Mouse (Mus musculus) c-Kit-positive CD71-positive TER-119-negative erythroid progenitor cells, embryonic 14.5 days (primary cell): ENCODE measurements around the gene Cypt2.
"Not testable (repeated sequence)": the region's sequence is repeated elsewhere in the genome, so short reads cannot be mapped to it uniquely, and the experiment has no call there.

Experiments used
- DNase-seq: peaks from one replicate; pipeline ENCODE4 v3.0.0-alpha.2; 2013; ENCODE audit warnings: low read depth

Cypt2 gene

DNA sequence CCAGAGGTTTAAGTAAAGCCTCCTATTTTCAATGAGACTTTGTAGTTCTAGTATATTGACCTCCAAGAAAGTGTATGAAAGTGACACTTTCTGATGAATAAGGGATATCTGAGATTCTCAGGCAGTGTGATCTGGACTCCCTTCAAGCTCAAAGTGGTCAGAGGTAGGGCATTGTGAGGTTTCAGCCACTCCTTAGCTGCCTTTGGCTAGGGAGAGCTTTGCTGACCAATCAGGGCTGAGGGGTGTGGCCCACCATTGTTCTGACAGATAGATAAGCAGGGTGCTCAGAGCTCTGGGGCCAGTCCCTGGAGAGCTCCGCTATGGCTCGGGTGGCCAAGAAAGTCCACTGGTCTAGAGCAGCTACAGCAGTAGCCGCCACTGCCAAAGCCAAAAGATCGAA, at the start of gene Cypt2:
Gene Cypt2 (plus strand): TSS at position 301 of the 400 bp plus-strand sequence.
- not testable (repeated sequence) for DNase-seq

DNA sequence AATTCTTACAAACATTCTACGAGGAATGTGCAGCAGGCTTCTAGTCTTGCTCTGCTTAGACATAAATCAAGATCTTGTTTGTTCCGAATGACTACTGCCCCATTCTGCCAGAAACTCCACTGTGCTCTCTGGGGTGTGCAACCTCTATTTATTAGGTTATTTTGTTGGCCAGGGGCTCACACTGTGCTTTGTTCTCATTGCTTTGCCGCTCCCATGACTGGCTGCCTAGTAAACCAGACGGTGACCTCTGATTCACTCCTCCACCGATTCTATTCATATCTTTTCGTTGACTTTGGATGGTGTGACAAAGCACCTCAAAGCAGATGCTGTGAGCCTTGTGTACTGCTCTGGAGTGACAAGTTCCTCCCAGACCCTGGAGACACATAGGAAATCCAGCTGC, 46.7 kb downstream of the Cypt2 start:
- DNase-seq, result no peak
